Mouse (Mus musculus): ENCODE results near the gene Yipf3. TPM values are rescaled to one million over a fixed set of nuclear protein-coding genes. Genes with fewer than 3 reads are reported as not detected.
A peak's percentile ranks its signal among the peaks of the same experiment; 100 is the strongest.

The Yipf3 gene
- total RNA-seq, 2 experiments from 2014 or later = 55.3 to 56.7 TPM

DNA sequence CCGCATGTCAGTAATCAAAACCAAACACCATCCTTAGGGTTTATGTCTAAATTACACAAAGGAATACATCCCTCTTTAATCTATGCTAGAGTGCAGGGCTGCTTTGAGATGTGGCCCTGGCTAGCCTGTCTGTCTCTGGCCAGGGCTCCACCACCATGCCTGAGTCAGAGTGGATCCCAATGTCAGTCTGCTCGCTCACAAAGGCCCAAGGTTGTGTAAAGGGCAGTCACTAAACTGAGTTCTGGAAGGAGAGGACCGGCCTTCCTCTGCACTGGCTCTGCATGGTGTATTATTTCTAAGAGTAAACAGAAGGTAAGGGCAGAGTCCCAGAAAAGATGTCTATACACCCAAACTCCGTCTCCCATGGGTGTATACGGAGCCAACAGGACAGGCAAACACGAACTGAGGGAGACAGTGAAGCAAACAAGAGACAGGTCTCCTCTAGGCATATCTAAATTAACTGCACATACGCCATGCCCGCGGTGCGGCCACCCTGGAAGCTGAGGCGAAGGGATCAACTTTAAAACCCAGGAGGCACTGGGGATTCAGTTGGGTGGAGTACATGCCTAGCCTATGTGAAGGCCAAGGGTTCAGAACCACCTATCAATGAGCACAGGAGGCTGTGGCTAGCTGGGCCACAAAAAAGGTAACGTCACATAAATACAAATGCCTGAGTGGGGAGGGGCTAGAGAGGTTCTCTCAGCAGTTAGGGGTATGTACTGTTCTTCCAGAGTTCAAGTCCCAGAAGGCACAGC lies 30.3 kb downstream of the Yipf3 start:
- DNase-seq = no peak
- intact Hi-C loops (cut with DNase I) = no loop called here

GRCm38 (mm10) chr17:46282483-46283123 lies 34.7 kb downstream of the Yipf3 start, which contains the start of gene Tjap1:
Gene Tjap1 (minus strand): TSS chr17:46283026.
- DNase-seq = peak; percentile 92
- intact Hi-C loops (cut with DNase I) = no loop called here

DNA sequence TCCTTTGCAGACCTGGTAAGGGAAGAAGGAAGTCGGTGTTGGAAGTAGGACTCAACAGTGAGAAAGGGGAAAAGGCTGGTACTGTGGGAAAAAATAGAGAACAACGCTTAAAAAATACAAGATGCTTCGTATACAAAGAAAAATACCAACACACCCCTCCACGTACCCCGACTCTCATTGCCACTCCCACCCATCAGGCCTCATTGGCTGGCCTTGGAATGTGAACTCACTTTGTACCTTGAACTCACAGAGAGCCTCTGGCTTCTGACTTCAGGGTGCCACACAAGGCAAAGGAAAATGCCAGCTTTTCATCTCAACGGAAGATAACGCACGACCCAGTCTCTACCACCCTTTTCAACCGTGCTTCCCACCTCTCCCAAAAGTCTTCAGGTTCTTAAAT lies 35.3 kb downstream of the Yipf3 start:
- intact Hi-C loops (cut with DNase I) = no loop called here
- no peak for DNase-seq

DNA sequence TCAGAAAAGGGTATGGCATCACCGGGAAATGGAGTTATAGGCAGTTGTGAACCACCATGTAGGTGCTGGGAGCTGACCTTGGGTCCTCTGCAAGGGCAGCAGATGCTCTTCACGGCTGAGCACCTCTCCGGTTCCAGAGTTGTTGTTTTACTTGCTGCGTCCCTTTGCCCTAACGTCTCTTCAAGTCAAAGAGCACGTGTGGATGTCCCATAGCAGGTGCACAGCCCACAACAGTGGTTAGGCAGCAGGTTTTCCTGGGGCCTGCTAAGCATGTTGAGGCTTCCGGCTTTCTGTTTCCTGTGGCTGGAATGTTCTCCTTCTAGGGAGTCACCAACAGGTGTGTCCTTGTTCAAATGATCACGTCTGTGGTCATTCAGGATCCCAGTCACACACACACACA lies 36.0 kb downstream of the Yipf3 start:
- DNase-seq = no peak
- intact Hi-C loops (cut with DNase I) = no loop called here

DNA sequence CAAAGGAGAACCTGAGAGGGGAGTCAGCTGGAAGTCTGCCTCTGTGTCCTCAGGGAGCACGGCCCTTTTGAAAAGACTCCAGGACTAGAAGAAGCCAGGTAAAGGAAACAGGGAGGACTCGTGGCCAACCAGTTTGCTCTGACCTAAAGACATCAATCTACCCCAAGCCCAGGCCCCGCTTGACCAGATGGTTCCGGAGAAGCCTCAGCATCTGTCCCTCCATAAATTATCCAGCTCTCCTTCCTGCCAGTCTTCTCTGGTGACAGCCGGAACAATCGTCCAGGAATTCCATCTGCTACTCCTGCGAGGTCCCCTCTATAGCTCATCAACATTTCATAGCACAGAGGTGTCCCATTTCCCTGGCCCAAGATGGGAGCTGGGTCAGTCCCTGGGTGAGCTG lies 36.8 kb downstream of the Yipf3 start:
- no peak for DNase-seq
- intact Hi-C loops (cut with DNase I) = no loop called here

- intact Hi-C loops (cut with DNase I) = no loop called here
- no peak for DNase-seq
These were observed 37.5 kb downstream of the Yipf3 start for GRCm38 (mm10) chr17:46285407-46285806.

DNA sequence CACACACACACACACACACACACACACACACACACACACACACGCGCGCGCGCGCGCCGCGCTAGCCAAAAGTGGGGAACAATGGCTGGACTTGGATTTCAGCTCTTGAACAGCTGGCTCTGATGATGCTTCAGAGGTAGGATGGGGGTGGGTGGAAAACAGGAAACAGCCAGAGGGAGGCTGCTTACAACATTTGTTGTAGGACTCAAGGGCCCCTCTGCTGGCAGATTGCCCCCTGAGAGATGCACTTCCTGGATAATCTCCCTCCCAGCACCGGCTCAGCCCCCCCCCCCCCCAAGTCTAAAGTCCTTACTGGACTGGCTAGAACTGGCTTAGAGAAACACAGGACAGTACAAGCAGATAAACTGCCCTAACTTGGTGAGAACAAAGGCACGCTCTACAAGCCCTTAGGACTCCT lies 39.8 kb downstream of the Yipf3 start:
- intact Hi-C loops (cut with DNase I) = no loop called here
- DNase-seq = no peak

DNA sequence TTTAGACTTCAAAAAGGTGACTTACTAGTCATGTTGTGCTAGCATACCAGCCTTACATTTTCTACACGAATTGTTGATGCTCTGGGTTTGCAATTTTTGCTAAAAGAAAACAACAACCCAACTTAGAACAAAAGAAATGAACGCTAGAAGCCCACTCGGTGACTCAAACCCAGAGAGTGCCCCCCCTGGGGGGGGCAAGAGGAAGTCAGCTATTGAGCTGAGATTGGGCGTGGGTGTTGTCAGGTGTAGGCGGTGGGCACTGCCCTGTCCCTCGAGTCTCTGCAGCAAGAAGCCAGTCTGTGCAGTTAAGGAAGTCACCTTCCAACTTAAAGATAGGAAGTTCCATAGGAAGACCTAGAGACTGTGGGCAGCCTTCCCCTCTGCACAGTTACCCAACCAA lies 48.7 kb downstream of the Yipf3 start:
- intact Hi-C loops (cut with DNase I) = no loop called here

DNA sequence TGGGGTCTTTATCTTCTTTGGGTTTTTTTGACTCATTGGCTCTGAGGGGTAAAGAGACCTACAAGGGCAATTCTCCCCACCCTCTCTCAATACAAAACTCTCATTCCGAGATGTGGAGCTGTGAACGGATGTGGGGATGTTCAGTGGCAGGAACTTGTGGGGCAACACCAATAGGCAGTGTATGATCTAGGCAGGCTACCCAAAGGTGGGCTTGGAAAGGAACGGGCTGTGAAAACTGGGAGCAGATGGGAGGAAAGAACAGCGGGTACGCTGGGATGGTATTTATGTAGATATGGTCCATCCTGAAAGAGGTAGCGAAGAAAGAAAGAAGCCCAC lies 49.1 kb downstream of the Yipf3 start:
- intact Hi-C loops (cut with DNase I) = no loop called here
- DNase-seq = no peak

More for the DNA sequence above, 48.7 kb downstream of the Yipf3 start:
- DNase-seq = no peak

GRCm38 (mm10) chr17:46297364-46298219 lies 49.7 kb downstream of the Yipf3 start, which contains the start of gene Dlk2:
Gene Dlk2 (plus strand): TSS chr17:46297421.
- DNase-seq = peak; percentile 21
- intact Hi-C loops (cut with DNase I) = no loop called here

GRCm38 (mm10) chr17:46298220-46298913 lies 50.5 kb downstream of the Yipf3 start:
- intact Hi-C loops (cut with DNase I) = no loop called here
- peak; percentile 81 for DNase-seq

GRCm38 (mm10) chr17:46301892-46302291 lies 54.0 kb downstream of the Yipf3 start:
- intact Hi-C loops (cut with DNase I) = no loop called here
- DNase-seq = no peak

Small RNA genes lying within 50 kb of the gene (microRNA-seq; reads per million reads assigned to microRNA genes)
- gene Mir693 = not detected

Other genes with a start within 250 kb of the Yipf3 start
- 10 to 100 TPM; 77.7 to 94.5 TPM for gene Vegfa, start 215.7 kb upstream of the Yipf3 start, total RNA-seq (2021)
- 10 to 100 TPM; 75.8 to 78.3 TPM for gene Mrps18a, start 137.1 kb upstream of the Yipf3 start, total RNA-seq (2021)
- 10 to 100 TPM; 40.0 to 43.8 TPM for gene Rsph9, start 103.9 kb upstream of the Yipf3 start, total RNA-seq (2021)
- 10 to 100 TPM; 16.2 to 17.8 TPM for gene Mad2l1bp, start 94.5 kb upstream of the Yipf3 start, total RNA-seq (2021)
- 100 to 1,000 TPM; 111 TPM for gene Gtpbp2, start 87.0 kb upstream of the Yipf3 start, total RNA-seq (2021)
- 10 to 100 TPM in 1 of 2 experiments, 1 to 10 TPM in 1; 9.7 to 10.7 TPM for gene Polh, start 45.4 kb upstream of the Yipf3 start, total RNA-seq (2021)
- 10 to 100 TPM; 45.0 to 46.3 TPM for gene Xpo5, start 45.3 kb upstream of the Yipf3 start, total RNA-seq (2021)
- 10 to 100 TPM; 50.0 to 50.1 TPM for gene Polr1c, start within 50 bp of the Yipf3 start, total RNA-seq (2021)
- gene Lrrc73, start 5.5 kb downstream of the Yipf3 start, total RNA-seq (2021) = 10 to 100 TPM; 84.5 to 94.1 TPM
- gene Tjap1, start 34.9 kb downstream of the Yipf3 start, total RNA-seq (2021) = 10 to 100 TPM; 35.5 to 44.3 TPM
- 10 to 100 TPM; 54.6 to 63.8 TPM for gene Dlk2, start 49.3 kb downstream of the Yipf3 start, total RNA-seq (2021)
- gene Abcc10, start 80.3 kb downstream of the Yipf3 start, total RNA-seq (2021) = 1 to 10 TPM; 9.7 to 9.9 TPM
- 10 to 100 TPM; 93.1 to 96.1 TPM for gene Zfp318, start 135.7 kb downstream of the Yipf3 start, total RNA-seq (2021)
- gene Crip3, start 180.8 kb downstream of the Yipf3 start, total RNA-seq (2021) = 1 to 10 TPM; 2.6 to 4.7 TPM
- under 1 TPM; 0.28 to 0.62 TPM for gene Slc22a7, start 190.4 kb downstream of the Yipf3 start, total RNA-seq (2021)
- gene Ttbk1, start 239.6 kb downstream of the Yipf3 start, total RNA-seq (2021) = 10 to 100 TPM; 86.7 to 88.6 TPM
- gene Dnph1, start 248.6 kb downstream of the Yipf3 start, total RNA-seq (2021) = 1 to 10 TPM; 6.0 to 7.1 TPM